Mouse (Mus musculus) liver, postnatal 0 days (tissue): ENCODE data around the gene Kirrel2. TPM values are rescaled to one million over a fixed set of nuclear protein-coding genes. Genes with fewer than 3 reads are reported as not detected.
A peak's percentile ranks its signal among the peaks of the same experiment; 100 is the strongest.

Experiments
- ATAC-seq: fragments of 200-750 bp; cut with Nextera tagmentation; 2 replicates; pipeline ENCODE4 v1.8.0; 2017; ENCODE audit warnings: mild to moderate bottlenecking, moderate library complexity
- DNase-seq: peaks from one replicate; pipeline ENCODE4 v3.0.0-alpha.2; 2016
- H3K27ac ChIP-seq: fragments of 300-500 bp; sonication (generic); 2 replicates; pipeline ENCODE4 v1.5.1; 2014; ENCODE audit warnings: antibody characterized with exemption, moderate library complexity, mild to moderate bottlenecking, low read depth
- H3K27me3 ChIP-seq: fragments of 300-500 bp; sonication (generic); 2 replicates; pipeline ENCODE4 v1.6.1; 2014; ENCODE audit warnings: low read length, control low read depth, mixed read lengths; ENCODE audit not compliant: insufficient read depth
- H3K36me3 ChIP-seq: fragments of 300-500 bp; sonication (generic); replicated peaks from 2 replicates; pipeline ENCODE4 v1.6.1; 2014; ENCODE audit warnings: mild to moderate bottlenecking, control low read depth, low read length, moderate library complexity, mixed read lengths; ENCODE audit not compliant: insufficient read depth
- H3K4me1 ChIP-seq: fragments of 300-500 bp; sonication (generic); 2 replicates; pipeline ENCODE4 v1.6.1; 2014; ENCODE audit warnings: antibody characterized with exemption, mild to moderate bottlenecking, control low read depth; ENCODE audit not compliant: insufficient read depth
- H3K4me2 ChIP-seq: fragments of 300-500 bp; sonication (generic); 2 replicates; pipeline ENCODE4 v1.6.1; 2014; ENCODE audit warnings: low read depth, mild to moderate bottlenecking, low read length, moderate library complexity, mixed read lengths
- H3K4me3 ChIP-seq: fragments of 300-500 bp; sonication (generic); 2 replicates; pipeline ENCODE4 v1.5.1; 2014; ENCODE audit warnings: low read depth, low read length
- H3K9ac ChIP-seq: fragments of 300-500 bp; sonication (generic); replicated peaks from 2 replicates; pipeline ENCODE4 v1.6.1; 2014; ENCODE audit warnings: mild to moderate bottlenecking, moderate library complexity
- H3K9me3 ChIP-seq: fragments of 300-500 bp; sonication (generic); 2 replicates; pipeline ENCODE4 v1.6.1; 2016; ENCODE audit warnings: mild to moderate bottlenecking, control low read depth, low read length, mixed read lengths
- CTCF ChIP-seq: sonication (generic); IDR thresholded peaks from 2 replicates; pipeline ENCODE4 v1.5.1; 2016; ENCODE audit warnings: antibody characterized with exemption, low read depth
- EP300 ChIP-seq: IDR thresholded peaks from 2 replicates; pipeline ENCODE4 v1.6.1; 2016; ENCODE audit warnings: antibody characterized with exemption, low read depth, mild to moderate bottlenecking
- WGBS: fragments of 180-500 bp; shearing (Covaris S2); extraction: QIAGEN DNeasy Blood & Tissue Kit; methylation state at CpG from one replicate; pipeline ENCODE4 v1.1.7; 2014; ENCODE audit not compliant: insufficient replicate concordance; 5-methylcytosine and 5-hydroxymethylcytosine counted together
- polyA plus RNA-seq: library from polyadenylated mRNA; unstranded; fragments of >200 nt; fragmentation: Nextera tagmentation; extraction: Ambion mirVana; gene quantifications from 2 replicates; pipeline ENCODE4 v1.2.1, GENCODE M21; 2015

The Kirrel2 gene
- polyA plus RNA-seq, 1 experiment from 2014 or later, result 0.05 TPM

DNA sequence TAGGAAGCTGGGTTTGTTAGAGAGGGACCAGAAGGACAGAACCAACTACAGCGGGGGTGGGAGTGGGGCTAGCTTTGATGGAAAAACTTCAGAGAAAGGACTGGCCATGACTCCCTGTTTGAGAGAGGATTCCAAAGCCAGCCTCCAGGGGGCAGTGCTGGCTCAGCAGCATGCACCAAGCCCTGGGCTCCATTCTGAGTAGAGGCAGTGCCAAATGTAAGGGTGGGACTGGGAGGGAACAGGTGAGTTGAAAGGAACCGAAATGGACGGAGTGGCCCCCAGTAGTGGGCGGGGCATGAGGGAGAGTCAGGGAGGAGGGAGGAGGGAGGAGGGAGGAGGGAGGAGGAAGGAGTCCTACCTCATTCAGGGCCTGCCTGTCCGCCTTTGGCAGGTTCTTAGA is 16.8 kb downstream of the Kirrel2 start:
- Histone ChIP-seq H3K9ac (no peak overlapping the region), H3K4me3 (no peak overlapping the region), H3K4me2 (no peak overlapping the region), H3K36me3 (no peaks in the 10 kb centered on the region), H3K27me3 (peaks cover 26% of the 10 kb centered on the region), H3K27ac (no peak overlapping the region), H3K4me1 (peaks cover 12% of the 10 kb centered on the region), H3K9me3 (no peaks in the 10 kb centered on the region)
- ATAC-seq, result peak; percentile 58
- TF ChIP-seq CTCF (peak; percentile 87), EP300 (no peak)
- 30% methylated on average over 4 of the region's 5 CpGs for WGBS
- DNase-seq, result peak; percentile 77

DNA sequence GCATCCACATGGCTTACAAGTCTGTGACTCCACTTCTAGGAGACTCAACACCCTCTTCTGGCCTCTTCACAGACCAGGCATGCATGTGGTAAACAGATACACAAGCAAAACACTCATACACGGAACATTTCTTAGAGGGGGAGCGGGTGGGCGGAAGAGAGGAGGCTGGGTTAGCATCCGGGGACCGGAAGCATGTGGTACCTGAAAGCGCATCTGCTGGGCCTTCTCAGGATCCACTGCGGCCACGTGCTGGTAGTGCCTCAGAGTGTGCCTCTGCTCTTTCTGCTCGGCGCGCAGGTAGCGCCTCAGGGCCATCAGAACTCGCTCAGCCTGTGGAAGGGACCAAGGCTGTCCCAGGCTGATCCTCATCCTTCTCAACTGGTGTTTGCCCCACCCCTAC is 17.8 kb downstream of the Kirrel2 start:
- H3K9me3 ChIP-seq, result no peaks in the 10 kb centered on the region
- H3K27ac ChIP-seq, result no peak overlapping the region
- TF ChIP-seq EP300 (no peak), CTCF (no peak)
- no peaks in the 10 kb centered on the region for H3K36me3 ChIP-seq
- WGBS, result 73% methylated on average over 13 of the region's 13 CpGs
- H3K4me3 ChIP-seq, result no peak overlapping the region
- DNase-seq (no peak), ATAC-seq (no peak)
- H3K9ac ChIP-seq, result no peak overlapping the region
- peaks cover 7% of the 10 kb centered on the region for H3K4me1 ChIP-seq
- H3K27me3 ChIP-seq, result peaks cover 16% of the 10 kb centered on the region
- H3K4me2 ChIP-seq, result no peak overlapping the region

DNA sequence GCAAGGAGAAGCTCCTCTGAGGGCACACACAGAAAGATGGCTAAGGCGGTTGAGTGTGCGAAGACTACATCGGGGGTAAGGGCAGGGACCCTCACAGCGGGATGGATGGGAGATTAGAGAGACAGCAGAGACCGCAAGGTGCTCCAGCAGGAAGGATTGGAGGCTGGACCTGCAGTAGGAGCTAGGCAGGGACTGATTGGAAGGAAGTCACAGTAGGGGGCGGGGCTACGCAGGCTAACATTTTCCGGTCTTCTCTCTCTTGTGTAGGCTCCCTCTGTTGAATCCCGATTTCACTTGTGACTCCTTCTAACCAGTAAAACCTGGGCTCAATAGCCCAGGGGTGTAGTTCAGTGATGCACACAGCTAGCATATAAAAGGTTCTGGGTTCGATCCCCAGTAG is 20.6 kb downstream of the Kirrel2 start:
- no peak overlapping the region for H3K4me2 ChIP-seq
- H3K27me3 ChIP-seq, result no peaks in the 10 kb centered on the region
- no peak for TF ChIP-seq EP300
- no peak for TF ChIP-seq CTCF
- DNase-seq (no peak), ATAC-seq (no peak)
- no peaks in the 10 kb centered on the region for H3K9me3 ChIP-seq
- H3K9ac ChIP-seq, result no peak overlapping the region
- no peaks in the 10 kb centered on the region for H3K4me1 ChIP-seq
- no peaks in the 10 kb centered on the region for H3K36me3 ChIP-seq
- 22% methylated on average over 10 of the region's 10 CpGs for WGBS
- H3K4me3 ChIP-seq, result no peak overlapping the region
- no peak overlapping the region for H3K27ac ChIP-seq

DNA sequence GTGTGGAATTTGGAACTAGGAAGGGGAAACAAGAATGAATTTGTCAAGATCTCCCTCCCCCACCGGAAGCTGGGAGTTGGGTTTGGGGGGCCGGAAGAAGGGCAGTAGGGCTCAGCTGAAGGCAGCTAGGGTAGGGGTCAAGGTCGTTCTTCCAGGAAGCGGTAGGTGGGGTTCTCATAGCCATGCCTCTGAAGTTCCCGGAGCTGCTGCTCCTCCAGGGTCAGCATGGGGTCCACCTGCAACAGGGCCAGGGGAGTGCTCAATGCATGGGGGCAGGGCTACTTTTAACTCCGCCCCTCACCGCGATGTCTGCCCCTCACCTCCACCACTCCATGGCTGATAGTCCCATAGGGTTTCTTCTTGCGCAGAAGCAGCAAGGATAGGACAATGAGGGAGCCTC is 22.3 kb downstream of the Kirrel2 start:
- Histone ChIP-seq H3K4me1 (no peaks in the 10 kb centered on the region), H3K27me3 (no peaks in the 10 kb centered on the region), H3K27ac (no peak overlapping the region), H3K9me3 (no peaks in the 10 kb centered on the region), H3K4me3 (no peak overlapping the region), H3K9ac (no peak overlapping the region), H3K4me2 (no peak overlapping the region), H3K36me3 (no peaks in the 10 kb centered on the region)
- TF ChIP-seq EP300 (no peak), CTCF (no peak)
- DNase-seq (no peak), ATAC-seq (no peak)
- 47% methylated on average over 9 of the region's 9 CpGs for WGBS

DNA sequence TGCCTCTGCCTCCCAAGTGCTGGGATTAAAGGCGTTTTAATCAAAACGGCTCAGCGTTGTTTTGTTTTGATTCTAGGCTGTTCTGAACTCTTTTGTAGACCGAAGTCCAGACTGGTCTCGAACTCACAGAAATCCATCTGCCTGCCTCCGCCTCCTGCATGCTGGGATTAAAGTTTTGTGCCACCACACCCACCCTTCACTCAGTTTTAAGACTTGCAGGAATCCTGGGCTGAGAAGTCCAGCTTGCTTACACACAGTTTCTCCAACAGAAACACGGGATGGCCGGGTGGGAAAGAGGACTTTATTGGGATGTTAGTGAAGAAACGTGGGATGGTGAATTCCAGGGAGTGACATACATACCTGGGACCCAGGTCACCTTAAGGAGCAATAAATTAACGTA is 22.8 kb downstream of the Kirrel2 start:
- no peak for DNase-seq

DNA sequence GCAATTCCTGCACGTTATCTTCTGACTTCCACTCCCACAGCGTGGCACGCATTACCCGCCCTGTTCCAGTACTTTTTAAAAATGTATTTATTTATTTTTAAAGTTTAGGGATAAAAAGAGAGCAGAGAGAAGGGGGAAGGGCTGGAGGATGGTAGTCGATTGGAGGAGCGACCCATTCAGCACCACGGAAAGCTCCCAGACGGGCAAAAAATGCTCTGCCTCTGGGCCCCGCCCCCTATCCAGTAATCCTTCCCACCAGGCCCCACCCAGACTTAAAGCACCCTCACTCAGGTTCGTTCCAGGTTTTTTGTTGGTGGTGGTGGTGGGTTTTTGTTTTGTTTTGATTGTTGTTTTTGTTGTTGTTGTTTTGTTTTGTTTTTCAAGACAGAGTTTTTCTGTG is 23.3 kb downstream of the Kirrel2 start:
- Histone ChIP-seq H3K9ac (no peak overlapping the region), H3K36me3 (no peaks in the 10 kb centered on the region), H3K4me3 (no peak overlapping the region), H3K9me3 (no peaks in the 10 kb centered on the region), H3K4me1 (no peaks in the 10 kb centered on the region), H3K27ac (no peak overlapping the region), H3K4me2 (no peak overlapping the region), H3K27me3 (no peaks in the 10 kb centered on the region)
- 2% methylated on average over 9 of the region's 10 CpGs for whole genome bisulfite sequencing
- peak; percentile 73 for DNase-seq
- 0 out of 2 replicates have a peak, but pooled peaks have one; percentile 36 for ATAC-seq
- no peak for TF ChIP-seq CTCF
- TF ChIP-seq EP300, result no peak

More for the DNA sequence above, 22.8 kb downstream of the Kirrel2 start:
- H3K27ac ChIP-seq, result no peak overlapping the region
- TF ChIP-seq CTCF (no peak), EP300 (no peak)
- H3K4me2 ChIP-seq, result no peak overlapping the region
- H3K4me1 ChIP-seq, result no peaks in the 10 kb centered on the region
- H3K36me3 ChIP-seq, result no peaks in the 10 kb centered on the region
- H3K9ac ChIP-seq, result no peak overlapping the region
- ATAC-seq, result no peak
- 59% methylated on average over 10 of the region's 10 CpGs for WGBS
- no peaks in the 10 kb centered on the region for H3K27me3 ChIP-seq
- no peak overlapping the region for H3K4me3 ChIP-seq
- no peaks in the 10 kb centered on the region for H3K9me3 ChIP-seq

DNA sequence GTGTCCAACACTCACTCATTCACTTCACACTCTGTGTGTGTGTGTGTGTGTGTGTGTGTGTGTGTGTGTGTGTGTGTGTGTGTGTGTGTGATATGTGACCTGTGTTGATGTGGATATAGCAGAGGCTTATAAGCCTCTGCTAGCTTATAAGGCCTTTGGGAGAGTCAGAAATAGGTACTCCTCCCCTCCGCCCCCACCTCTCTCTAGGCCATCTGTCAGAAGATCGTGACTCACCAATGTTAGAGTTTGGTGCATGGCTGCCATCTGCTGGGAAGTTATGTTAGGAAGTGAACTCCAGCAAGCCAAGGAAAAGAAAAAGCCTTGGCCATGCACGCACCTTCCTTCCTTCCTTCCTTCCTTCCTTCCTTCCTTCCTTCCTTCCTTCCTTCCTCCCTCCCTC is 25.7 kb downstream of the Kirrel2 start:
- DNase-seq (peak; percentile 61), ATAC-seq (no peak)
- Histone ChIP-seq H3K4me3 (no peak overlapping the region), H3K27me3 (no peaks in the 10 kb centered on the region), H3K36me3 (peaks cover 2% of the 10 kb centered on the region; the same call in 1 of the 2 replicates), H3K9ac (no peak overlapping the region), H3K27ac (no peak overlapping the region), H3K4me2 (no peak overlapping the region), H3K4me1 (no peaks in the 10 kb centered on the region), H3K9me3 (no peaks in the 10 kb centered on the region)
- peak; percentile 73 for TF ChIP-seq CTCF
- TF ChIP-seq EP300, result no peak
- 4% methylated on average over 3 of the region's 3 CpGs for WGBS
